Mouse (Mus musculus) embryonic facial prominence, embryonic 10.5 days (tissue): ENCODE data around the gene Emc1. TPM values are rescaled to one million over a fixed set of nuclear protein-coding genes. Genes with fewer than 3 reads are reported as not detected.

ENCODE experiments used
- DNase-seq: peaks from one replicate; pipeline ENCODE4 v3.0.0-alpha.2; 2017; ENCODE audit warnings: low spot score
- H3K27ac ChIP-seq: fragments of 300-500 bp; sonication (generic); replicated peaks from 2 replicates; pipeline ENCODE4 v1.5.1; 2016; ENCODE audit warnings: mild to moderate bottlenecking
- H3K27me3 ChIP-seq: fragments of 300-500 bp; sonication (generic); replicated peaks from 2 replicates; pipeline ENCODE4 v1.6.1; 2016; ENCODE audit warnings: low read depth, mild to moderate bottlenecking; ENCODE audit not compliant: poor library complexity, severe bottlenecking
- H3K36me3 ChIP-seq: fragments of 300-500 bp; sonication (generic); replicated peaks from 2 replicates; pipeline ENCODE4 v1.6.1; 2016; ENCODE audit warnings: mild to moderate bottlenecking, moderate library complexity
- H3K4me1 ChIP-seq: fragments of 300-500 bp; sonication (generic); 2 replicates; pipeline ENCODE4 v1.6.1; 2016
- H3K4me3 ChIP-seq: fragments of 300-500 bp; sonication (generic); 2 replicates; pipeline ENCODE4 v1.5.1; 2016; ENCODE audit warnings: mild to moderate bottlenecking, moderate library complexity
- H3K9me3 ChIP-seq: fragments of 300-500 bp; sonication (generic); 2 replicates; pipeline ENCODE4 v1.6.1; 2016; ENCODE audit warnings: mild to moderate bottlenecking
- WGBS: fragments of 180-500 bp; shearing (Covaris S2); methylation state at CpG from one replicate; pipeline ENCODE4 v1.1.7; 2016; 5-methylcytosine and 5-hydroxymethylcytosine counted together
- microRNA-seq: library from miRNA; unstranded; fragments of <30 nt; microRNA quantifications from one replicate; pipeline ENCODE4, GENCODE M21; 2017
- polyA plus RNA-seq: library from polyadenylated mRNA; unstranded; fragments of >200 nt; fragmentation: Nextera tagmentation; extraction: Ambion mirVana; gene quantifications from 2 replicates; pipeline ENCODE4 v1.2.1, GENCODE M21; 2016

Gene Emc1
- polyA plus RNA-seq, 1 experiment from 2014 or later = 30.3 TPM

DNA sequence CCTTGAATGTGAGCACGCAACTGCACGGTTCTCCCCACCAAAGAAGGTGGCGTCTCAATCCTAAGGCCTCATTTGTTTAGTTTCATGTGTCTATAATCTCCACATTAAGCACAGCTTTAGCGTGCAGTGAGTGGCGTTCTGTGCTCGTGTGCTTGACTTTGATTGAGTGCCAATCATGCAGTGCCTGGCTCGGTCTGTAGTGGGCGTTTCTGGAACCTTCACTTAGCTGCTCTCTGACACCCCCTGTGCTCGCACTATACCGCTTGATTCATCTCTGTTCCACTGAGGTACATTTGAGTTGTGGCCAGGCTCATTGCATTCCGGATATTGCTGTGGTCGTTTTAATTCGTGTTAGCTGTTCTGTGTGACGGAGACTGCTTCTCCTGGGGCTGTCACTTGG is 50.8 kb downstream of the Emc1 start:
- H3K27ac ChIP-seq = no peak overlapping the region
- H3K9me3 ChIP-seq = no peaks in the 10 kb centered on the region
- no peak for DNase-seq
- WGBS = 88% methylated on average over 14 of the region's 14 CpGs
- peaks cover 100% of the 10 kb centered on the region for H3K36me3 ChIP-seq
- peaks cover 4% of the 10 kb centered on the region; the same call in 1 of the 2 replicates for H3K4me1 ChIP-seq
- H3K4me3 ChIP-seq = no peak overlapping the region
- no peaks in the 10 kb centered on the region for H3K27me3 ChIP-seq

DNA sequence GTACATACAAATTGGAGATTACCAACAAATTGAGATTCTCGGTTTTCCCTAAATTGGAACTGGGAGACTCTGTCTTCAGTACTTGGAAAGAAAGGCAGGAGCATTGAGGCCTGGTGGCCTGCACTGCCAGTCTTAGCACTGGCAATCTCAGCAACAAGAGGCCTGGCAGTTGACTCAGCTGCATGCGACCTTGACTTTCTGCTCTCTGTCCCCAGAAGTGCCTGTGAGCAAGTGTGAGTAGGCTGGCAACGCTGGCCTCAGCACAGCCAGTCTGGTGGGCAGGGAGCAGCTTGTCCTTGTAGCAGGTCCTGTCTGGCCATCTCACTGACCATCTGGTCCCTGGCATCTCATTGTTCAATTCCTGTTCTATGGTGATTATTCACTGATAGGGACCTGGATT is 59.0 kb downstream of the Emc1 start:
- whole genome bisulfite sequencing = 92% methylated on average over 3 of the region's 3 CpGs

DNA sequence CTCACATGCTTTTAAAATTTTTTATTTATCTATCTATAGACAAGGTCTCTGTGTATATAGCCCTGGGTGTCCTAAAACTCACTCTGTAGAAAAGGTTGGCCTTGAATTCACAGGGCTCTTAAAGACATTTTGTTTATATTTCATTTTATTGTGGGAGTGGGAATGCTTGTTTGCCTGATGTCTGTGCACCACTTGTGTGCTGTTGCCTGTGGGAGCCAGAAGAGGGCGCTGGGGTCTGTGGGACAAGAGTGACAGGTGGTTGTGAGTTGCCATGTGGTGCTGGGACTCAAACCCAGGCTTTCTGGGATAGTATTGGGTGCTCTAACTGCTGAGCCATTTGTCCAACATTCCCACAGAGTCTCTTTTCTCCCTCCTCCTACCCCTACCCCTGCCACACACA is 65.5 kb downstream of the Emc1 start:
- Histone ChIP-seq H3K27ac (no peak overlapping the region), H3K36me3 (peaks cover 100% of the 10 kb centered on the region), H3K4me3 (no peak overlapping the region), H3K4me1 (no peaks in the 10 kb centered on the region), H3K9me3 (0 out of 2 replicates have a peak, but pooled peaks cover 3% of the 10 kb centered on the region), H3K27me3 (no peaks in the 10 kb centered on the region)
- no peak for DNase-seq
- WGBS = 57% methylated on average over 1 of the region's 1 CpGs

More for the DNA sequence above, 59.0 kb downstream of the Emc1 start:
- Histone ChIP-seq H3K4me3 (no peak overlapping the region), H3K9me3 (no peaks in the 10 kb centered on the region), H3K27ac (no peak overlapping the region), H3K4me1 (no peaks in the 10 kb centered on the region), H3K27me3 (no peaks in the 10 kb centered on the region), H3K36me3 (peaks cover 100% of the 10 kb centered on the region)
- no peak for DNase-seq

DNA sequence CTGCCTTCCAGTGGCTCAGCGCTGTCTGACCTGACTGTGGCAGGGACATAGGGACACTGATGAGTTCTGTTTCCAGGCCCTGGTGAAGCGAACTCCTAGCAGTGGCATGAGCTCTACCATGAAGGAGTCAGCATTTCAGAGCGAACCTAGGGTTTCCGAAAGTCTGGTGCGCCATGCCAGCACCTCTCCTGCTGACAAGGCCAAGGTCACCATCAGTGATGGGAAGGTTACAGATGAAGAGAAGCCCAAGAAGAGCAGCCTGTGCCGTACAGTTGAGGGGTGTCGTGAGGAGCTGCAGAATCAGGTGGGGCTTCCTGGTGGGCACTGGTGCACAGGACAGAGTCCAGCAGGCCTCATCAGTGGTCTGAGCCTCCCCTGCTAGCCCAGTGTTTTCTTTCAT is 69.2 kb downstream of the Emc1 start:
- H3K36me3 ChIP-seq = peaks cover 100% of the 10 kb centered on the region
- DNase-seq = no peak
- 94% methylated on average over 7 of the region's 7 CpGs for WGBS

DNA sequence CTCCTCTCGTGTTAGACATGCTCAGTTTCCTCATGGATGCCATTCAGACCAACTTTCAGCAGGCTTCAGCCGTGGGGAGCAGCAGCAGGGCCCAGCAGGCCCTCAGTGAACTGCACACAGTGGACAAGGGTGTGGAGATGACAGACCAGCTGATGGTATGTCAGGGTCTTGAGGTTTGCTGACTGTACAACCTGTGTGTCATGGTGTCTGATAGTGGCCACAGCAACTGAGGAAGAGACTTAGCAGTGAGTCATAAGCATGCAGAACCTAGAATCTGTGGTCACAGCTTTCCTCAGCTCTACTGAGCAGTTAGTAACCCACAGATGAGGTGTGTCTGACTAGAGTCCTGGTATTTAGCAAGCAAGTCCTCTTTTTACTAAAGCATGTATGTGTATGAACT is 70.0 kb downstream of the Emc1 start:
- no peaks in the 10 kb centered on the region for H3K9me3 ChIP-seq
- peaks cover 100% of the 10 kb centered on the region for H3K36me3 ChIP-seq
- DNase-seq = no peak
- WGBS = 90% methylated on average over 2 of the region's 2 CpGs
- no peaks in the 10 kb centered on the region for H3K4me1 ChIP-seq
- H3K27me3 ChIP-seq = no peaks in the 10 kb centered on the region
- no peak overlapping the region for H3K4me3 ChIP-seq
- H3K27ac ChIP-seq = no peak overlapping the region

More for the DNA sequence above, 69.2 kb downstream of the Emc1 start:
- H3K4me3 ChIP-seq = no peak overlapping the region
- no peak overlapping the region for H3K27ac ChIP-seq
- H3K9me3 ChIP-seq = 0 out of 2 replicates have a peak, but pooled peaks cover 3% of the 10 kb centered on the region
- no peaks in the 10 kb centered on the region for H3K4me1 ChIP-seq
- H3K27me3 ChIP-seq = no peaks in the 10 kb centered on the region

DNA sequence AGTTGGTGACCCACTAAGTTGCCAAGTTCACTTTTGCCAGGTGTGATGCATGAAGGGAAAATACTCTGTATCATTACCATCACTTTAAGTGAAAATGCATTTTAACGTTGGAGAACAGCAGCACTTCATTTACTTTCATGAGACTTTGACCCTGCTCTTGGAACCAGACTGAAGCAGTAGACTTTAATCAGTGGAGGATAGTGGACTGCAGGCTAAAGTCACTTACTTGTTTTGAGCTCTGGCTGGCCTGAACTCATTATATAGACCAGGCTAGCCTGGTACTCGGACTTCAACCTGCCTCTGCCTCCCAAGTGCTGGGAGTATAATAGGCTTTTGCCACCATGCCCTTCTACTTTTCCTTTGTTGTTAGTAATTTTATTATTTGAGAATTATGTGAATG is 70.9 kb downstream of the Emc1 start:
- Histone ChIP-seq H3K4me3 (no peak overlapping the region), H3K27ac (no peak overlapping the region), H3K36me3 (peaks cover 100% of the 10 kb centered on the region), H3K27me3 (no peaks in the 10 kb centered on the region), H3K9me3 (no peaks in the 10 kb centered on the region), H3K4me1 (no peaks in the 10 kb centered on the region)
- DNase-seq = no peak
- 79% methylated on average over 2 of the region's 2 CpGs for WGBS

Small RNA genes lying within 50 kb of the gene (microRNA-seq; reads per million reads assigned to microRNA genes)
- gene Gm24245 = 8.8 reads per million, percentile 20 among the genes with 10 or more reads in this experiment
- gene Gm25732 = 1.2 reads per million

Other genes starting within 250 kb of the Emc1 start
- 431 and 444 TPM in 2 replicates for gene Minos1, start 221.5 kb upstream of the Emc1 start, polyA plus RNA-seq
- 388 and 409 TPM in 2 replicates for gene Capzb, start 159.7 kb upstream of the Emc1 start, polyA plus RNA-seq
- 17.5 and 17.7 TPM in 2 replicates for gene Pqlc2, start 41.9 kb upstream of the Emc1 start, polyA plus RNA-seq
- 141 and 158 TPM in 2 replicates for gene Akr7a5, start 41.8 kb upstream of the Emc1 start, polyA plus RNA-seq
- 180 and 187 TPM in 2 replicates for gene Mrto4, start within 50 bp of the Emc1 start, polyA plus RNA-seq
- 60.5 and 64.9 TPM in 2 replicates for gene Ubr4, start within 50 bp of the Emc1 start, polyA plus RNA-seq
- gene Iffo2, start 178.0 kb downstream of the Emc1 start, polyA plus RNA-seq = 4.2 and 4.3 TPM in 2 replicates